Mouse (Mus musculus): Measurements from ENCODE around the gene Hexim2. TPM values are rescaled to one million over a fixed set of nuclear protein-coding genes. Genes with fewer than 3 reads are reported as not detected.

Gene Hexim2
- polyA plus RNA-seq (2014; fragmentation: Illumina TruSeq; extraction: RNeasy Lipid Tissue Mini Kit (QIAGEN cat#74804); ENCODE audit: insufficient read depth, low read depth, low replicate concordance): 1.9 TPM

GRCm38 (mm10) chr11:103131701-103132575 is at the start of gene Hexim2:
TSS of gene Hexim2 (plus strand) at chr11:103132429.

GRCm38 (mm10) chr11:103101481-103101865 is 30.8 kb upstream of the Hexim2 start, which contains the start of the genes Plcd3 and Acbd4:
TSS of gene Plcd3 (minus strand) at chr11:103101658.
TSS of gene Acbd4 (plus strand) at chr11:103101682.

GRCm38 (mm10) chr11:103116008-103116818 is 16.0 kb upstream of the Hexim2 start, which contains the start of gene Hexim1:
TSS of gene Hexim1 (plus strand) at chr11:103116231.

GRCm38 (mm10) chr11:103170494-103171285 is 38.5 kb downstream of the Hexim2 start, which contains the start of gene Fmnl1:
TSS of gene Fmnl1 (plus strand) at chr11:103171107.

Other genes starting within 250 kb of the Hexim2 start
- gene Fam187a, start 247.3 kb upstream of the Hexim2 start, polyA plus RNA-seq (2014; fragmentation: Illumina TruSeq; extraction: RNeasy Lipid Tissue Mini Kit (QIAGEN cat#74804); ENCODE audit: insufficient read depth, low read depth, low replicate concordance): not detected
- gene Gfap, start 231.5 kb upstream of the Hexim2 start, polyA plus RNA-seq (2014; fragmentation: Illumina TruSeq; extraction: RNeasy Lipid Tissue Mini Kit (QIAGEN cat#74804); ENCODE audit: insufficient read depth, low read depth, low replicate concordance): 0.09 TPM
- gene Kif18b, start 207.3 kb upstream of the Hexim2 start, polyA plus RNA-seq (2014; fragmentation: Illumina TruSeq; extraction: RNeasy Lipid Tissue Mini Kit (QIAGEN cat#74804); ENCODE audit: insufficient read depth, low read depth, low replicate concordance): not detected
- 0.15 TPM for gene C1ql1, start 185.7 kb upstream of the Hexim2 start, polyA plus RNA-seq (2014; fragmentation: Illumina TruSeq; extraction: RNeasy Lipid Tissue Mini Kit (QIAGEN cat#74804); ENCODE audit: insufficient read depth, low read depth, low replicate concordance)
- 28.8 TPM for gene Nmt1, start 104.2 kb upstream of the Hexim2 start, polyA plus RNA-seq (2014; fragmentation: Illumina TruSeq; extraction: RNeasy Lipid Tissue Mini Kit (QIAGEN cat#74804); ENCODE audit: insufficient read depth, low read depth, low replicate concordance)
- gene Dcakd, start 104.1 kb upstream of the Hexim2 start, polyA plus RNA-seq (2014; fragmentation: Illumina TruSeq; extraction: RNeasy Lipid Tissue Mini Kit (QIAGEN cat#74804); ENCODE audit: insufficient read depth, low read depth, low replicate concordance): 19.7 TPM
- 4.0 TPM for gene Plcd3, start 30.8 kb upstream of the Hexim2 start, polyA plus RNA-seq (2014; fragmentation: Illumina TruSeq; extraction: RNeasy Lipid Tissue Mini Kit (QIAGEN cat#74804); ENCODE audit: insufficient read depth, low read depth, low replicate concordance)
- gene Acbd4, start 30.7 kb upstream of the Hexim2 start, polyA plus RNA-seq (2014; fragmentation: Illumina TruSeq; extraction: RNeasy Lipid Tissue Mini Kit (QIAGEN cat#74804); ENCODE audit: insufficient read depth, low read depth, low replicate concordance): 35.5 TPM
- 25.9 TPM for gene Hexim1, start 16.2 kb upstream of the Hexim2 start, polyA plus RNA-seq (2014; fragmentation: Illumina TruSeq; extraction: RNeasy Lipid Tissue Mini Kit (QIAGEN cat#74804); ENCODE audit: insufficient read depth, low read depth, low replicate concordance)
- gene Fmnl1, start 38.7 kb downstream of the Hexim2 start, polyA plus RNA-seq (2014; fragmentation: Illumina TruSeq; extraction: RNeasy Lipid Tissue Mini Kit (QIAGEN cat#74804); ENCODE audit: insufficient read depth, low read depth, low replicate concordance): 16.7 TPM
- gene 1700023F06Rik, start 76.1 kb downstream of the Hexim2 start, polyA plus RNA-seq (2014; fragmentation: Illumina TruSeq; extraction: RNeasy Lipid Tissue Mini Kit (QIAGEN cat#74804); ENCODE audit: insufficient read depth, low read depth, low replicate concordance): not detected
- not detected for gene Spata32, start 86.0 kb downstream of the Hexim2 start, polyA plus RNA-seq (2014; fragmentation: Illumina TruSeq; extraction: RNeasy Lipid Tissue Mini Kit (QIAGEN cat#74804); ENCODE audit: insufficient read depth, low read depth, low replicate concordance)
- gene Map3k14, start 135.0 kb downstream of the Hexim2 start, polyA plus RNA-seq (2014; fragmentation: Illumina TruSeq; extraction: RNeasy Lipid Tissue Mini Kit (QIAGEN cat#74804); ENCODE audit: insufficient read depth, low read depth, low replicate concordance): 4.7 TPM
- gene Arhgap27, start 231.3 kb downstream of the Hexim2 start, polyA plus RNA-seq (2014; fragmentation: Illumina TruSeq; extraction: RNeasy Lipid Tissue Mini Kit (QIAGEN cat#74804); ENCODE audit: insufficient read depth, low read depth, low replicate concordance): 13.8 TPM

Data from lung, adult 10 weeks (tissue).